Mouse (Mus musculus) kidney, postnatal 36 days (tissue): ENCODE data around the gene Ptar1.
A peak's percentile ranks its signal among the peaks of the same experiment; 100 is the strongest.

ENCODE experiments used
- DNase-seq, 2 experiments: peaks; one replicate each; pipeline ENCODE4 v3.0.0; 2021 to 2022; ENCODE audit warnings: mixed read lengths in 2 of 2

Gene Ptar1

GRCm38 (mm10) chr19:23758554-23759321 lies 71.5 kb downstream of the Ptar1 start, which contains the start of gene Apba1:
Gene Apba1 (plus strand): TSS chr19:23758887.
- DNase-seq: peak; percentile 45 to 76

- DNase-seq: peak in 1 of 2 experiments; percentile 2
Measured at GRCm38 (mm10) chr19:23759322-23759945, 72.2 kb downstream of the Ptar1 start.

GRCm38 (mm10) chr19:23763371-23763770 lies 76.1 kb downstream of the Ptar1 start:
- DNase-seq: no peak

GRCm38 (mm10) chr19:23764051-23764450 lies 76.8 kb downstream of the Ptar1 start:
- no peak for DNase-seq

GRCm38 (mm10) chr19:23768864-23769263 lies 81.6 kb downstream of the Ptar1 start:
- DNase-seq: no peak

GRCm38 (mm10) chr19:23770494-23771423 lies 83.5 kb downstream of the Ptar1 start:
- DNase-seq: no peak

GRCm38 (mm10) chr19:23771971-23772370 lies 84.7 kb downstream of the Ptar1 start:
- peak in 1 of 2 experiments; percentile 22 for DNase-seq

GRCm38 (mm10) chr19:23775356-23775755 lies 88.1 kb downstream of the Ptar1 start:
- DNase-seq: no peak

- DNase-seq: no peak
Measured at GRCm38 (mm10) chr19:23779130-23779529, 91.9 kb downstream of the Ptar1 start.

- no peak for DNase-seq
Measured at GRCm38 (mm10) chr19:23780105-23780504, 92.9 kb downstream of the Ptar1 start.
